Mouse (Mus musculus) kidney, postnatal 0 days (tissue): ENCODE results near the gene Cnnm2. TPM values are rescaled to one million over a fixed set of nuclear protein-coding genes. Genes with fewer than 3 reads are reported as not detected.

Experiments used
- ATAC-seq: fragments of 200-750 bp; cut with Nextera tagmentation; replicated peaks from 2 replicates; pipeline ENCODE4 v1.8.0; 2017; ENCODE audit warnings: low read depth, moderate number of reproducible peaks, moderate TSS enrichment, moderate library complexity; ENCODE audit not compliant: low FRiP score
- DNase-seq: peaks from one replicate; pipeline ENCODE4 v3.0.0-alpha.2; 2016; ENCODE audit warnings: low spot score
- H3K27ac ChIP-seq: fragments of 300-500 bp; sonication (generic); 2 replicates; pipeline ENCODE4 v1.5.1; 2014; ENCODE audit warnings: mild to moderate bottlenecking
- H3K27me3 ChIP-seq: fragments of 300-500 bp; sonication (generic); 2 replicates; pipeline ENCODE4 v1.6.1; 2014; ENCODE audit warnings: low read length, mixed read lengths; ENCODE audit not compliant: insufficient read depth
- H3K36me3 ChIP-seq: fragments of 300-500 bp; sonication (generic); 2 replicates; pipeline ENCODE4 v1.6.1; 2014; ENCODE audit warnings: low read length, mixed read lengths; ENCODE audit not compliant: insufficient read depth
- H3K4me1 ChIP-seq: fragments of 300-500 bp; sonication (generic); replicated peaks from 2 replicates; pipeline ENCODE4 v1.6.1; 2014; ENCODE audit warnings: antibody characterized with exemption, low read length, mixed read lengths; ENCODE audit not compliant: insufficient read depth
- H3K4me2 ChIP-seq: fragments of 300-500 bp; sonication (generic); 2 replicates; pipeline ENCODE4 v1.6.1; 2014; ENCODE audit warnings: mild to moderate bottlenecking, low read length, moderate library complexity, mixed read lengths
- H3K4me3 ChIP-seq: fragments of 300-500 bp; sonication (generic); replicated peaks from 2 replicates; pipeline ENCODE4 v1.5.1; 2014; ENCODE audit warnings: low read depth, low read length
- H3K9ac ChIP-seq: fragments of 300-500 bp; sonication (generic); 2 replicates; pipeline ENCODE4 v1.6.1; 2014; ENCODE audit warnings: low read depth, low read length
- H3K9me3 ChIP-seq: fragments of 300-500 bp; sonication (generic); replicated peaks from 2 replicates; pipeline ENCODE4 v1.6.1; 2016; ENCODE audit warnings: low read length, inconsistent platforms, mixed read lengths
- CTCF ChIP-seq: IDR thresholded peaks from 2 replicates; pipeline ENCODE4 v1.5.1; 2016; ENCODE audit warnings: antibody characterized with exemption, low read depth, mild to moderate bottlenecking, moderate library complexity
- WGBS: fragments of 180-500 bp; shearing (Covaris S2); extraction: QIAGEN DNeasy Blood & Tissue Kit; methylation state at CpG from one replicate; pipeline ENCODE4 v1.1.7; 2014; 5-methylcytosine and 5-hydroxymethylcytosine counted together
- polyA plus RNA-seq: library from polyadenylated mRNA; unstranded; fragments of >200 nt; fragmentation: Nextera tagmentation; extraction: Ambion mirVana; gene quantifications from 2 replicates; pipeline ENCODE4 v1.2.1, GENCODE M21; 2015

Gene Cnnm2
- polyA plus RNA-seq, 1 experiment from 2014 or later = 11.0 TPM

GRCm38 (mm10) chr19:46905971-46906370 lies 144.6 kb downstream of the Cnnm2 start:
- no peak overlapping the region for H3K4me3 ChIP-seq
- DNase-seq = no peak
- no peaks in the 10 kb centered on the region for H3K9me3 ChIP-seq
- no peak overlapping the region for H3K9ac ChIP-seq
- H3K4me2 ChIP-seq = no peak overlapping the region
- no peaks in the 10 kb centered on the region for H3K4me1 ChIP-seq
- WGBS = 86% methylated on average over 4 of the region's 4 CpGs
- TF ChIP-seq CTCF = no peak
- no peaks in the 10 kb centered on the region for H3K36me3 ChIP-seq
- no peaks in the 10 kb centered on the region for H3K27me3 ChIP-seq
- H3K27ac ChIP-seq = no peak overlapping the region
- no peak for ATAC-seq

- no peak overlapping the region for H3K4me3 ChIP-seq
- 0 out of 2 replicates have a peak, but pooled peaks cover 2% of the 10 kb centered on the region for H3K36me3 ChIP-seq
- no peaks in the 10 kb centered on the region for H3K4me1 ChIP-seq
- whole genome bisulfite sequencing = 52% methylated on average over 5 of the region's 5 CpGs
- no peak overlapping the region for H3K9ac ChIP-seq
- no peak overlapping the region for H3K4me2 ChIP-seq
- TF ChIP-seq CTCF = no peak
- DNase-seq (no peak), ATAC-seq (no peak)
- no peaks in the 10 kb centered on the region for H3K9me3 ChIP-seq
- H3K27me3 ChIP-seq = no peaks in the 10 kb centered on the region
- H3K27ac ChIP-seq = no peak overlapping the region
Observed at GRCm38 (mm10) chr19:46908207-46908606, 146.8 kb downstream of the Cnnm2 start.

- no peaks in the 10 kb centered on the region for H3K4me1 ChIP-seq
- ATAC-seq (no peak), DNase-seq (peak; percentile 33)
- H3K36me3 ChIP-seq = 0 out of 2 replicates have a peak, but pooled peaks cover 2% of the 10 kb centered on the region
- no peak overlapping the region for H3K4me3 ChIP-seq
- no peak overlapping the region for H3K9ac ChIP-seq
- TF ChIP-seq CTCF = no peak
- no peak overlapping the region for H3K4me2 ChIP-seq
- no peaks in the 10 kb centered on the region for H3K9me3 ChIP-seq
- H3K27ac ChIP-seq = no peak overlapping the region
- H3K27me3 ChIP-seq = no peaks in the 10 kb centered on the region
- WGBS = 46% methylated on average over 4 of the region's 4 CpGs
Observed at GRCm38 (mm10) chr19:46908977-46909376, 147.6 kb downstream of the Cnnm2 start.

GRCm38 (mm10) chr19:46911492-46911891 lies 150.1 kb downstream of the Cnnm2 start:
- H3K4me2 ChIP-seq = no peak overlapping the region
- no peak for TF ChIP-seq CTCF
- H3K4me3 ChIP-seq = no peak overlapping the region
- no peaks in the 10 kb centered on the region for H3K9me3 ChIP-seq
- DNase-seq = no peak
- 74% methylated on average over 3 of the region's 3 CpGs for WGBS
- no peak for ATAC-seq
- H3K4me1 ChIP-seq = no peaks in the 10 kb centered on the region
- H3K36me3 ChIP-seq = 0 out of 2 replicates have a peak, but pooled peaks cover 2% of the 10 kb centered on the region
- no peaks in the 10 kb centered on the region for H3K27me3 ChIP-seq
- no peak overlapping the region for H3K9ac ChIP-seq
- H3K27ac ChIP-seq = no peak overlapping the region

- no peaks in the 10 kb centered on the region for H3K27me3 ChIP-seq
- DNase-seq (no peak), ATAC-seq (no peak)
- TF ChIP-seq CTCF = no peak
- no peak overlapping the region for H3K27ac ChIP-seq
- H3K9ac ChIP-seq = no peak overlapping the region
- H3K4me3 ChIP-seq = no peak overlapping the region
- H3K4me1 ChIP-seq = no peaks in the 10 kb centered on the region
- 0 out of 2 replicates have a peak, but pooled peaks cover 2% of the 10 kb centered on the region for H3K36me3 ChIP-seq
- 93% methylated on average over 11 of the region's 11 CpGs for WGBS
- no peak overlapping the region for H3K4me2 ChIP-seq
- no peaks in the 10 kb centered on the region for H3K9me3 ChIP-seq
Observed at GRCm38 (mm10) chr19:46913626-46914025, 152.2 kb downstream of the Cnnm2 start.

DNA sequence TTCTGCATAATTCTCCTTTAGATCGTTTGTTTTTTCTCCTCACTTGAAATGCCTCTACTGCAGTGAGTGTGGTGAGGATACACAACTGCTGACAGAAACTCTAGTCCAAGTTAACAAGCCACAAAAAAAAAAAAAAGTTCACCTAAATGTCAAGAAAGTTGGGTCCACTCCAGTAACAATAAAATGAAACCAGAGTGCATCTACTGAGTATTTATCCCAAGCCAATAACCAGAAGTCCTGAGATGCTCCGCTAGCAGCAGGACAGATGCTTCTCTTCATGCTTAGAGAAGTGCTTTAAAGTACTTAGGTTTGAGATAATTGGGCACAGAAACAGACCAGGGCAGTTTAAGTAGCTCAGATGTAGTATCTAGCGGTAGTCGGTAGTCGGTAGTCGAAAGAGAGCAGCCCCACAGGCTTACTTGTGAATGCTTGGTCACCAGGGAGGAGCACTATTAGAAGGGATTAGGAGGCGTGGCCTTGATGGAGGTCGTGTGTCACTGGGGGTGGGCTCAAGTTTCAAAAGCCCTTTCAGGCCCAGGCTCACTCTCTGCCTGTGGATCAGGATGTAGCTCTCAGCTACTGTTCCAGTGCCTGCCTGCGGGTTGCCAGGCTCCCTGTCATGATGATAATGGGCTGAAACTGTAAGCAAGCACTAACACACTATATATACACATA lies 154.1 kb downstream of the Cnnm2 start:
- 0 out of 2 replicates have a peak, but pooled peaks cover 2% of the 10 kb centered on the region for H3K36me3 ChIP-seq
- no peaks in the 10 kb centered on the region for H3K9me3 ChIP-seq
- no peak overlapping the region for H3K4me2 ChIP-seq
- DNase-seq (peak; percentile 58), ATAC-seq (no peak)
- no peaks in the 10 kb centered on the region for H3K27me3 ChIP-seq
- H3K4me3 ChIP-seq = no peak overlapping the region
- H3K9ac ChIP-seq = no peak overlapping the region
- H3K27ac ChIP-seq = no peak overlapping the region
- H3K4me1 ChIP-seq = no peaks in the 10 kb centered on the region
- TF ChIP-seq CTCF = no peak
- 59% methylated on average over 9 of the region's 9 CpGs for WGBS
